Mouse (Mus musculus): Measurements from ENCODE around the gene Sult5a1. TPM values are rescaled to one million over a fixed set of nuclear protein-coding genes. Genes with fewer than 3 reads are reported as not detected.

The Sult5a1 gene
- polyA plus RNA-seq, 1 experiment: 11.2 TPM

DNA sequence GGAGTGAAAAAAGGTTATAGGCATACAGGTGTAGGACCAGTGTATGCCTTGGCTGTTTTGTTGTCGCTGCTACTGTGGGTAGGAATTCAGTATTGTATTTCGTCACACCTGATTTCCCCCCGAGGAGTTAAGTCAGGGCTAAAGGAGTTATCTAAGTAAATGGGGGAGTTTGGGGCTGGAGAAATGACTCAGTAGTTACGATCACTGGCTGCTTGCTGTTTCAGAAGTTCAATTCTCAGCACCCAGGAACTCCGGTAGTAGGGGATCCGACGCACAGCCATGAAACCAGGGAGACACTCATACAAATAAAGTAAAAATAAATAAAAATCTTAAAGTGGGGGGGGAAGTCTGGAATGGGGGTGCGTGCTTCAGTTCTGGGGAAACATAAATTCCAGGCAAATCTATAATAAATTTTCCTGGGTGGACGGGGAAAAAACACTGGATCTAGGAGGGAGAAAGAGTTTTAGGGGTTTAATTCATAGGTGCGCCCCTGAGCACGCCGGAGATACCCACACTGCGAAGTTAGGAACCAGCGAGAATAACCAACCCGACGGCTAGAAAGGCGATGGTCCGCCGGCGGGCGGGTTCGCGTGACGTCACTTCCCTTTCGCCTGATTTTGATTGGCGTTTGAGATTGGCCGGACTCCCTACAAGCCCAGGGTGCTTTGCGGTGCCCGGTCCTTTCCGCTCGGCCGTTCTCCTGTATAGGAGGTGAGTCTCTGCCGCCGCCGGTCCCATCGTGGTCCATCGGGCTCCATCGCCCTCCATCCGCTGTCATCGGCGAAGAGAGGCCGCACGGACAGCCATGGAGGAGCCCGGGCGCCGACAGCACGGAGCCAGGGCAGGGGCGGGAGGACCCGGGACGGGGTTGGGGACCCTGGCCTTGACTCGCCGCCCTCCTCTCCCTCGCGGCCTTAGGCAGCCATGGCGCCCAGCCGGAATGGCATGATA, 56.1 kb downstream of the Sult5a1 start, which contains the start of gene Rpl13:
Rpl13 (plus strand) TSS at position 616 of the 951 bp plus-strand sequence.
- peak; percentile 99 for DNase-seq

DNA sequence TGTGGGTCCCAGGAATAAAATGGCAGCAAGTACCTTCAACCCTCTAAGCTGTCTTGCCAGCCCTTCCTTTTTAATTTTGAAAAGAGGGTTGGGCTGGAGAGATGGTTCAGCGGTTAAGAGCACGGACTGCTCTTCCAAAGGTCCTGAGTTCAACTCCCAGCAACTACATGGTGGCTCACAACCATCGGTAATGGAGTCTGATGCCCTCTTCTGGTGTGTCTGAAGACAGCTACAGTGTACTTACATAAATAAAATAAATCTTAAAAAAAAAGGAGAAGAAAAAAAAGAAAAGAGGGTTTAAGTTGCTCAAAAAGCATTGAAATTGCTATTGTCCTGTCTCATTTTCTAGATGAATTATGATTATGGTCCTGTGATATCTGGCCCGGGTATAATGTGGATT, 56.9 kb downstream of the Sult5a1 start:
- WGBS: 62% methylated on average over 4 of the region's 4 CpGs
- no peak overlapping the region for H3K27ac ChIP-seq (ENCODE audit: insufficient read depth, low read depth, low read length)
- H3K4me1 ChIP-seq (ENCODE audit: control insufficient read depth, insufficient read depth, low read length): peaks cover 9% of the 10 kb centered on the region; the same call in 1 of the 2 replicates
- DNase-seq: no peak
- H3K36me3 ChIP-seq (ENCODE audit: control insufficient read depth, insufficient read depth, low read length): peaks cover 6% of the 10 kb centered on the region; the same call in 1 of the 2 replicates
- H3K4me3 ChIP-seq (ENCODE audit: insufficient read depth, low read depth, low read length): no peak overlapping the region
- H3K27me3 ChIP-seq (replicated peaks; ENCODE audit: control insufficient read depth, insufficient read depth, low read length): no peaks in the 10 kb centered on the region
- no peak for TF ChIP-seq CTCF (conservative IDR thresholded peaks at IDR 0.05; ENCODE audit: insufficient read depth, insufficient read length, low read depth, low read length)
- no peak for TF ChIP-seq POLR2A (IDR thresholded peaks at IDR 0.05; ENCODE audit: low read depth, low read length)

More for the DNA sequence above, 56.1 kb downstream of the Sult5a1 start, which contains the start of gene Rpl13:
- H3K27me3 ChIP-seq (replicated peaks; ENCODE audit: control insufficient read depth, insufficient read depth, low read length): no peaks in the 10 kb centered on the region
- H3K4me3 ChIP-seq (ENCODE audit: insufficient read depth, low read depth, low read length): peak within 1 kb of the TSS; percentile 90
- no peak for TF ChIP-seq CTCF (conservative IDR thresholded peaks at IDR 0.05; ENCODE audit: insufficient read depth, insufficient read length, low read depth, low read length)
- TF ChIP-seq POLR2A (IDR thresholded peaks at IDR 0.05; ENCODE audit: low read depth, low read length): peak; percentile 94
- H3K27ac ChIP-seq (ENCODE audit: insufficient read depth, low read depth, low read length): peak within 1 kb of the TSS; percentile 72
- H3K36me3 ChIP-seq (ENCODE audit: control insufficient read depth, insufficient read depth, low read length): peaks cover 6% of the 10 kb centered on the region; the same call in 1 of the 2 replicates
- H3K4me1 ChIP-seq (ENCODE audit: control insufficient read depth, insufficient read depth, low read length): peaks cover 9% of the 10 kb centered on the region; the same call in 1 of the 2 replicates
- 2% methylated on average over 56 of the region's 56 CpGs for WGBS

DNA sequence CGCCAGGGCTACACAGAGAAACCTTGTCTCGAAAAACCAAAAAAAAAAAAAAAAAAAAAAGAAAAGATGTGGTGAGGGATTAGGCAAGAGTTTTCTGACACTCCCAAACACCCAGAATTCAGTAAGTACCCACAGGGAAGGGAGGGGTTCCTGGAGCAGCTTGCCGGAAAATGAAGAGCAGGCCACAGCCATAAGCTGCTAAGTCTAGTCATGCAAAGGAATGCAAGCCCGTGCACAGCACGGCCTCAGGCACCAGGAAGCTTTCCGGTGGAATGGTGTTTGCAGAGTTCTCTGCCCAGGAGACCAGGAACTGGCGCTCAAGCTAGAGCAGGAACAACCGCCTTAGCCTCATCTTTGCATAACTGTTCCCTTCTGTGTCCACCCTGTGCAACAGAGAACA, 57.8 kb downstream of the Sult5a1 start:
- Histone ChIP-seq H3K4me1 (ENCODE audit: control insufficient read depth, insufficient read depth, low read length) (peaks cover 9% of the 10 kb centered on the region; the same call in 1 of the 2 replicates), H3K36me3 (ENCODE audit: control insufficient read depth, insufficient read depth, low read length) (peaks cover 6% of the 10 kb centered on the region; the same call in 1 of the 2 replicates), H3K4me3 (ENCODE audit: insufficient read depth, low read depth, low read length) (no peak overlapping the region), H3K27ac (ENCODE audit: insufficient read depth, low read depth, low read length) (peak overlapping the region; percentile 34), H3K27me3 (replicated peaks; ENCODE audit: control insufficient read depth, insufficient read depth, low read length) (no peaks in the 10 kb centered on the region)
- 53% methylated on average over 8 of the region's 8 CpGs for WGBS
- TF ChIP-seq CTCF (conservative IDR thresholded peaks at IDR 0.05; ENCODE audit: insufficient read depth, insufficient read length, low read depth, low read length) (no peak), POLR2A (IDR thresholded peaks at IDR 0.05; ENCODE audit: low read depth, low read length) (no peak)
- peak; percentile 31 for DNase-seq

DNA sequence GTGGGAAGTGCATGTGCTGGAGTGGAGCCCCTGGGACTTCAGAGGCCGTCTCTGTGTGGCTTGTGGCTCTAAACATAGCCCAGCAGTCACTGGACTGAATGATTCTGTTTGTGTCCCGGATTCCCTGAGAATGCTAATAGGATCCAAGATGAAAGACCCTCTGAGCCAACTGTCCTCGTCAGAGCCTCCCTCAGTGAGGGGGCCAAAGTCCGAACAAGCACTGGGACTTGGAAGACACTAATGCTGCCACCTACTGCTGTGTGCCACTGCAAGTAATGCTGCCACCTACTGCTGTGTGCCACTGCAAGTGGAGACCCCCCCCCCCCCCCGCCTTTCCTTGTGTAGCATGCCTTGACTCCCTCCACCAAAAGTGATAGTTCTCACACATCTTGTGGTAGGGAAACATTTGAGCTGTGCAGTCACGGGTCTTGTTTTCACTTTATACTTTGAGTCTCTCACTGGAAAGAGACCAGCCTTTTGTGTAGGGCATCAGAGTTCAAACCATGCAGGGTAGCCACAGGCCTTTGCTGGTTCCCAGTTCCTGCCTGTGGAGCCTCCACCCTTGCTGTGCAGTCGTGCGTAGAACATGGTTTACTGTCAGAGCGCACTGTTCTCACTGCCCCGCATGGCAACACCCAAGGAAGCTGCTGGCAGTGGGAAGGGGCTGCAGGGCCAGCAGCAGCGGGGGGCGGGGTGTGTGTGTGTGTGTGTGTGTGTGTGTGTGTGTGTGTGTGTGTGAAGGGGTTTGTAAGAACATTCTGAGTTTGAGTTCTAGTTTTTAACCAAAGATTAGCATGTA, 60.1 kb downstream of the Sult5a1 start:
- TF ChIP-seq CTCF (conservative IDR thresholded peaks at IDR 0.05; ENCODE audit: insufficient read depth, insufficient read length, low read depth, low read length) (no peak; the same call in 1 of the 2 replicates), POLR2A (IDR thresholded peaks at IDR 0.05; ENCODE audit: low read depth, low read length) (no peak)
- DNase-seq: peak; percentile 66
- Histone ChIP-seq H3K27ac (ENCODE audit: insufficient read depth, low read depth, low read length) (no peak overlapping the region), H3K4me3 (ENCODE audit: insufficient read depth, low read depth, low read length) (no peak overlapping the region), H3K36me3 (ENCODE audit: control insufficient read depth, insufficient read depth, low read length) (peaks cover 1% of the 10 kb centered on the region; the same call in 1 of the 2 replicates), H3K27me3 (replicated peaks; ENCODE audit: control insufficient read depth, insufficient read depth, low read length) (no peaks in the 10 kb centered on the region), H3K4me1 (ENCODE audit: control insufficient read depth, insufficient read depth, low read length) (peaks cover 3% of the 10 kb centered on the region; the same call in 1 of the 2 replicates)
- WGBS: 43% methylated on average over 12 of the region's 12 CpGs

DNA sequence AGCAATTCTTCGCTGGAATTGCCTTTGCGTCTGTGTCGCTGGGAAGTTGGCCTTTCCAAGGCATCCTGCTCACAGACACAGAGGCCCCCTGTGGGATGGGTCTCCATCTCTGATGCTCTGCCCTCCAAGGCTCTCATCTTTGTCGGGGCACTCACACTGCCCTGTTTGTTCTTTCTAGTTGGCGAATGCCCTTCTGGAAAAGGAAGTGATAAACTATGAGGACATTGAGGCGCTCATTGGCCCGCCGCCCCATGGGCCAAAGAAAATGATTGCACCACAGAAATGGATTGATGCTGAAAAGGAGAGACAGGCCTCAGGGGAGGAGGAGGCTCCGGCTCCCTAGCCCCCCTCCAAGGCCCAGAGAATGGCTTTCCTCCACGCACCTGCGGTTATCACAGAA, 60.9 kb downstream of the Sult5a1 start:
- TF ChIP-seq POLR2A (IDR thresholded peaks at IDR 0.05; ENCODE audit: low read depth, low read length) (no peak), CTCF (conservative IDR thresholded peaks at IDR 0.05; ENCODE audit: insufficient read depth, insufficient read length, low read depth, low read length) (no peak)
- peaks cover 1% of the 10 kb centered on the region; the same call in 1 of the 2 replicates for H3K36me3 ChIP-seq (ENCODE audit: control insufficient read depth, insufficient read depth, low read length)
- no peak overlapping the region for H3K27ac ChIP-seq (ENCODE audit: insufficient read depth, low read depth, low read length)
- H3K27me3 ChIP-seq (replicated peaks; ENCODE audit: control insufficient read depth, insufficient read depth, low read length): no peaks in the 10 kb centered on the region
- 88% methylated on average over 11 of the region's 11 CpGs for WGBS
- H3K4me1 ChIP-seq (ENCODE audit: control insufficient read depth, insufficient read depth, low read length): peaks cover 3% of the 10 kb centered on the region; the same call in 1 of the 2 replicates
- no peak for DNase-seq
- H3K4me3 ChIP-seq (ENCODE audit: insufficient read depth, low read depth, low read length): no peak overlapping the region

Other genes starting within 250 kb of the Sult5a1 start
- gene Ankrd11, start 116.0 kb downstream of the Sult5a1 start, polyA plus RNA-seq (2012; rRNA removed): 32.7 and 36.1 TPM in 2 replicates
- gene Spg7, start 95.4 kb downstream of the Sult5a1 start, polyA plus RNA-seq (2012; rRNA removed): 137 and 150 TPM in 2 replicates
- gene Rpl13, start 56.0 kb downstream of the Sult5a1 start, polyA plus RNA-seq (2012; rRNA removed): 960 and 1,412 TPM in 2 replicates
- 2.5 and 3.4 TPM in 2 replicates for gene Cpne7, start 40.9 kb downstream of the Sult5a1 start, polyA plus RNA-seq (2012; rRNA removed)
- gene Dpep1, start 27.9 kb upstream of the Sult5a1 start, polyA plus RNA-seq (2012; rRNA removed): 360 and 388 TPM in 2 replicates
- gene Chmp1a, start 54.4 kb upstream of the Sult5a1 start, polyA plus RNA-seq (2012; rRNA removed): 99.6 and 112 TPM in 2 replicates
- 3.5 and 4.6 TPM in 2 replicates for gene Spata33, start 54.5 kb upstream of the Sult5a1 start, polyA plus RNA-seq (2012; rRNA removed)
- 53.3 and 53.7 TPM in 2 replicates for gene Cdk10, start 66.5 kb upstream of the Sult5a1 start, polyA plus RNA-seq (2012; rRNA removed)
- gene Spata2l, start 77.9 kb upstream of the Sult5a1 start, polyA plus RNA-seq (2012; rRNA removed): 14.9 and 16.7 TPM in 2 replicates
- gene Zfp276, start 95.9 kb upstream of the Sult5a1 start, polyA plus RNA-seq (2012; rRNA removed): 22.4 and 29.9 TPM in 2 replicates
- gene Vps9d1, start 96.0 kb upstream of the Sult5a1 start, polyA plus RNA-seq (2012; rRNA removed): 42.7 and 79.9 TPM in 2 replicates
- 15.9 and 19.2 TPM in 2 replicates for gene Fanca, start 160.3 kb upstream of the Sult5a1 start, polyA plus RNA-seq (2012; rRNA removed)
- 6.0 and 7.2 TPM in 2 replicates for gene Spire2, start 174.4 kb upstream of the Sult5a1 start, polyA plus RNA-seq (2012; rRNA removed)
- gene Tcf25, start 215.4 kb upstream of the Sult5a1 start, polyA plus RNA-seq (2012; rRNA removed): 164 and 166 TPM in 2 replicates
- gene Mc1r, start 248.8 kb upstream of the Sult5a1 start, polyA plus RNA-seq (2012; rRNA removed): not detected in 2 replicates